Mouse (Mus musculus) spleen, postnatal 14 days (tissue): Measurements from ENCODE around the gene Gm3043.
"Not testable (repeated sequence)": the region's sequence is repeated elsewhere in the genome, so short reads cannot be mapped to it uniquely, and the experiment has no call there.

Experiments
- DNase-seq, 2 experiments: peaks; one replicate each; pipeline ENCODE4 v3.0.0; 2021 to 2022; ENCODE audit warnings: low spot score in 2 of 2

Gene Gm3043

DNA sequence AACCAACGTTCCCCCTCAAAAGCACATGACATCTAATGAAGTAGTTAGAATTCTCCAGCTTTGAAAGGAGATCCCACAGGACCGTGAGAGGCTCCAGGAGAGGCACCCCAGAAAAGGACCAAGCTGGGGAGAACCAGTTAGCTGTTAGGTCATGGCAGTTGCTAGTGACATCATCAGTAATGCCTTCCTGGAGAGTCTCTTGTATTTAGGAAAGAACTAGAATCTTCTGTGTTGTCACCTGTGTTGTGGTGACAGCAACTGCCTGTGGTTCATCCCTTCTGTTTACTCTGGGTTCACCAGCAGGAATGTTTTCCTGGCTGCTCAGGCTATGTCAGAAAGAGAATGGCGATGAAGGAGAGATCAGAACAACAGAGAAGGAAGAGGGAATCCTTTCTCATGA, at the start of gene Gm3043:
Gene Gm3043, plus strand, starts transcription at position 301 of the 400 bp plus-strand sequence.
- DNase-seq: not testable (repeated sequence)

DNA sequence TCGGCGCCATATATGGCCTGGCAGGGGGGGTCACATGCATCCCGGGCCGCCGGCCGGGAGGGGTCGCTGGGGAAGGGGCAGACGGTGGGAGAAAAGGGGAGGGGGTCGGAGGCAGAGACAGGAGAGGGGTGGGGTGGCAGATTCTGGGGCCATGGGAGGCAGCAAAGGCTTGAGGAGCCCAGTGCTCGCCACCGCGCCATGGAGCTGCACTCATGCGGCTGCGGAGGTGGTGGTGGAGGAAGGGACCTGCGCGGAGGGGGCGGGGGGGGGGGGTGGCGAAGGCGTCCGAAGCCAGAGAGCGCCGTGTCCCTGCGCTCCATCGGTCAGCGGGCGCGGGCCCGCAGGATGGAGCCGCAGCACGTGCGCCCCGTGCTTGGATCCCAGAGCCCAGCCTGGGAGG, 36.9 kb upstream of the Gm3043 start, which contains the start of gene Gm3020:
Gene Gm3020, plus strand, starts transcription at position 301 of the 400 bp plus-strand sequence.
- DNase-seq: not testable (repeated sequence)
